Mouse (Mus musculus) olfactory bulb, adult 2 months (tissue): Measurements from ENCODE around the gene Grn.

Experiments used
- CTCF ChIP-seq: fragments of 200-500 bp; IDR thresholded peaks from 2 replicates; pipeline ENCODE4 v1.5.1; 2012; ENCODE audit warnings: low read depth, mild to moderate bottlenecking, low read length, moderate library complexity; ENCODE audit not compliant: insufficient read depth
- POLR2A ChIP-seq: fragments of 200-500 bp; IDR thresholded peaks from 2 replicates; pipeline ENCODE4 v1.6.1; 2012; ENCODE audit warnings: mild to moderate bottlenecking, low read depth, low read length, moderate library complexity; ENCODE audit not compliant: insufficient read depth

DNA sequence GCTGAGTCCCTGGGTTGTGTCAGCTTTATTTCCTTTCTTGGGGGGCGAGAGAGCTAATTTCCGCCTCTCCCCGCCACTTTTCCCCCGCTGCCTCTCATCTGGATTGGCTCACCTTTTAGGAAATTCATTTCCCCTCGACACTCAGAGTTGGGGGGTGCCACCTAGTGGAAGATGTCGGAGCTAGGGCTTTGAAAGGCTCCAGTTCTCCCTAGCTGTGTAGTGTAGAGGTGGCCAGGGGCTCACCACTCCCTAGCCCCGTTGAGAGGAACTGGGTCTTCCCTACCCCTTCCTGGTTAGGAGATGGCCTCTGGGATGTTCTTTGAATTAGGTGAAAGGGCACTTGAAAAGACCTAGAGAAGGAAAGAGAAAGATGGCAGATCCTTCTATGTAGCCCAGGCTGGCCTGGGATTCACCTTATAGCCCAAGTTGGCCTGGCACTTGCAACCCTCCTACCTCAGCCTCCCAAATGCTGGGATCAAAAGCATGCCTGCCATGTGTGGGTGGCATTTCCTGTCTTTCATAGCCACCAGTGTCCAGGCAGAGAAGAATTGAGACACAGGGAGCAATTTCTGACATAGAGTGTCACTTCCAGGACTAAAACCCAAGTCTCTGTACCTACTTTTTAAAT lies 1.0 kb downstream of the Grn start:
- TF ChIP-seq CTCF, result no peak
- TF ChIP-seq POLR2A, result no peak
